Mouse (Mus musculus) T-helper 2 cell (primary cell): ENCODE results near the gene Ift22.
"Not testable (repeated sequence)": the region's sequence is repeated elsewhere in the genome, so short reads cannot be mapped to it uniquely, and the experiment has no call there.

Experiments
- in situ Hi-C: fragments of 300-600 bp; cut with MboI, MseI; formaldehyde crosslinking; loops from one replicate; pipeline ENCODE4 v1.15.1; 2025; ENCODE audit warnings: high pct_unique_total_duplicates

Gene Ift22

GRCm38 (mm10) chr5:136905630-136906029, 2.3 kb upstream of the Ift22 start:
- in situ Hi-C loops = no loop called here

GRCm38 (mm10) chr5:136907587-136907986, 363 bp upstream of the Ift22 start:
- in situ Hi-C loops = no loop called here

- in situ Hi-C loops = no loop called here
Measured at GRCm38 (mm10) chr5:136914183-136914582, 6.2 kb downstream of the Ift22 start.

GRCm38 (mm10) chr5:136917613-136918242, 9.8 kb downstream of the Ift22 start:
- in situ Hi-C loops = no loop called here

- in situ Hi-C loops = no loop called here
Measured at GRCm38 (mm10) chr5:136918655-136919472, 10.9 kb downstream of the Ift22 start.

- in situ Hi-C loops = no loop called here
Measured at GRCm38 (mm10) chr5:136919546-136920301, 11.8 kb downstream of the Ift22 start.

GRCm38 (mm10) chr5:136922830-136923229, 14.9 kb downstream of the Ift22 start:
- in situ Hi-C loops = no loop called here

GRCm38 (mm10) chr5:136923751-136924478, 16.0 kb downstream of the Ift22 start:
- in situ Hi-C loops = no loop called here

- in situ Hi-C loops = loop anchor here (5.0 kb wide), 1 partner anchor 43 kb away; no protein-coding TSS in a partner anchor
Measured at GRCm38 (mm10) chr5:136929073-136929472, 21.1 kb downstream of the Ift22 start.

- in situ Hi-C loops = no loop called here
Measured at GRCm38 (mm10) chr5:136931896-136932295, 23.9 kb downstream of the Ift22 start.

- in situ Hi-C loops = no loop called here
Measured at GRCm38 (mm10) chr5:136932956-136933355, 25.0 kb downstream of the Ift22 start.

GRCm38 (mm10) chr5:136933930-136934329, 26.0 kb downstream of the Ift22 start:
- in situ Hi-C loops = no loop called here

GRCm38 (mm10) chr5:136935905-136936695, 28.1 kb downstream of the Ift22 start:
- in situ Hi-C loops = loop anchor here (5.0 kb wide), 1 partner anchor 81 kb away; no protein-coding TSS in a partner anchor

GRCm38 (mm10) chr5:136936750-136937149, 28.8 kb downstream of the Ift22 start:
- in situ Hi-C loops = loop anchor here (5.0 kb wide), 1 partner anchor 81 kb away; no protein-coding TSS in a partner anchor

GRCm38 (mm10) chr5:136937621-136938020, 29.7 kb downstream of the Ift22 start:
- in situ Hi-C loops = loop anchor here (5.0 kb wide), 1 partner anchor 80 kb away; no protein-coding TSS in a partner anchor

GRCm38 (mm10) chr5:136939284-136939683, 31.3 kb downstream of the Ift22 start:
- in situ Hi-C loops = loop anchor here (5.0 kb wide), 1 partner anchor 78 kb away; no protein-coding TSS in a partner anchor

GRCm38 (mm10) chr5:136940029-136940428, 32.1 kb downstream of the Ift22 start:
- in situ Hi-C loops = not testable (repeated sequence)

- in situ Hi-C loops = no loop called here
Measured at GRCm38 (mm10) chr5:136940845-136941560, 33.1 kb downstream of the Ift22 start.

GRCm38 (mm10) chr5:136942781-136943180, 34.8 kb downstream of the Ift22 start:
- in situ Hi-C loops = no loop called here

- in situ Hi-C loops = no loop called here
Measured at GRCm38 (mm10) chr5:136943382-136943781, 35.4 kb downstream of the Ift22 start.
